Mouse (Mus musculus): ENCODE measurements around the gene Gm10184. TPM values are rescaled to one million over a fixed set of nuclear protein-coding genes. Genes with fewer than 3 reads are reported as not detected.
"Not testable (repeated sequence)": the region's sequence is repeated elsewhere in the genome, so short reads cannot be mapped to it uniquely, and the experiment has no call there.

The Gm10184 gene
- 16.1 and 17.9 TPM in 2 replicates for polyA plus RNA-seq (2012; rRNA removed)

- no peak for DNase-seq (ENCODE audit: low read depth in 1 of 2, low spot score in 2 of 2)
- no peak within 1 kb of the TSS for H3K4me3 ChIP-seq (ENCODE audit: extremely low read depth, insufficient read depth, insufficient read length)
- no peaks in the 10 kb centered on the region for H3K36me3 ChIP-seq (ENCODE audit: control insufficient read depth, insufficient read depth, low read length)
- H3K27ac ChIP-seq (ENCODE audit: insufficient read depth, low read length): no peak within 1 kb of the TSS
- no peaks in the 10 kb centered on the region for H3K4me1 ChIP-seq (ENCODE audit: control insufficient read depth, insufficient read depth, insufficient read length)
- WGBS: 89% methylated on average over 6 of the region's 6 CpGs
- H3K27me3 ChIP-seq (ENCODE audit: control insufficient read depth, insufficient read depth, low read length): no peaks in the 10 kb centered on the region
- TF ChIP-seq POLR2A (IDR thresholded peaks at IDR 0.05; ENCODE audit: low read depth, low read length) (no peak), CTCF (IDR thresholded peaks at IDR 0.05; ENCODE audit: extremely low read depth, insufficient read depth, insufficient read length, insufficient replicate concordance) (no peak)
These were observed at the start of gene Gm10184 for GRCm38 (mm10) chr17:89910349-89910748. Gm10184 (minus strand) TSS chr17:89910449.

- no peak overlapping the region for H3K4me3 ChIP-seq (ENCODE audit: extremely low read depth, insufficient read depth, insufficient read length)
- no peaks in the 10 kb centered on the region for H3K27me3 ChIP-seq (ENCODE audit: control insufficient read depth, insufficient read depth, low read length)
- WGBS: 80% methylated on average over 2 of the region's 2 CpGs
- DNase-seq (ENCODE audit: low read depth in 1 of 2, low spot score in 2 of 2): no peak
- TF ChIP-seq POLR2A (IDR thresholded peaks at IDR 0.05; ENCODE audit: low read depth, low read length) (no peak), CTCF (IDR thresholded peaks at IDR 0.05; ENCODE audit: extremely low read depth, insufficient read depth, insufficient read length, insufficient replicate concordance) (no peak)
- no peak overlapping the region for H3K27ac ChIP-seq (ENCODE audit: insufficient read depth, low read length)
- no peaks in the 10 kb centered on the region for H3K4me1 ChIP-seq (ENCODE audit: control insufficient read depth, insufficient read depth, insufficient read length)
- H3K36me3 ChIP-seq (ENCODE audit: control insufficient read depth, insufficient read depth, low read length): no peaks in the 10 kb centered on the region
These were observed 23.7 kb upstream of the Gm10184 start for GRCm38 (mm10) chr17:89933950-89934349.

- Histone ChIP-seq H3K36me3 (ENCODE audit: control insufficient read depth, insufficient read depth, low read length) (no peaks in the 10 kb centered on the region), H3K4me3 (ENCODE audit: extremely low read depth, insufficient read depth, insufficient read length) (no peak overlapping the region), H3K27ac (ENCODE audit: insufficient read depth, low read length) (no peak overlapping the region), H3K4me1 (ENCODE audit: control insufficient read depth, insufficient read depth, insufficient read length) (no peaks in the 10 kb centered on the region), H3K27me3 (ENCODE audit: control insufficient read depth, insufficient read depth, low read length) (no peaks in the 10 kb centered on the region)
- DNase-seq (ENCODE audit: low read depth in 1 of 2, low spot score in 2 of 2): no peak
- no peak for TF ChIP-seq CTCF (IDR thresholded peaks at IDR 0.05; ENCODE audit: extremely low read depth, insufficient read depth, insufficient read length, insufficient replicate concordance)
- no peak for TF ChIP-seq POLR2A (IDR thresholded peaks at IDR 0.05; ENCODE audit: low read depth, low read length)
These were observed 2.6 kb downstream of the Gm10184 start for GRCm38 (mm10) chr17:89907686-89908085.

GRCm38 (mm10) chr17:89904701-89905100, 5.5 kb downstream of the Gm10184 start:
- H3K4me1 ChIP-seq (ENCODE audit: control insufficient read depth, insufficient read depth, insufficient read length); H3K36me3 ChIP-seq (ENCODE audit: control insufficient read depth, insufficient read depth, low read length); DNase-seq (ENCODE audit: low read depth in 1 of 2, low spot score in 2 of 2); H3K4me3 ChIP-seq (ENCODE audit: extremely low read depth, insufficient read depth, insufficient read length); H3K27ac ChIP-seq (ENCODE audit: insufficient read depth, low read length); H3K27me3 ChIP-seq (ENCODE audit: control insufficient read depth, insufficient read depth, low read length): not testable (repeated sequence)
- WGBS: 96% methylated on average over 5 of the region's 5 CpGs

- WGBS: 92% methylated on average over 1 of the region's 1 CpGs
- Histone ChIP-seq H3K4me3 (ENCODE audit: extremely low read depth, insufficient read depth, insufficient read length) (no peak overlapping the region), H3K4me1 (ENCODE audit: control insufficient read depth, insufficient read depth, insufficient read length) (no peaks in the 10 kb centered on the region), H3K27me3 (ENCODE audit: control insufficient read depth, insufficient read depth, low read length) (no peaks in the 10 kb centered on the region), H3K27ac (ENCODE audit: insufficient read depth, low read length) (no peak overlapping the region), H3K36me3 (ENCODE audit: control insufficient read depth, insufficient read depth, low read length) (no peaks in the 10 kb centered on the region)
- TF ChIP-seq POLR2A (IDR thresholded peaks at IDR 0.05; ENCODE audit: low read depth, low read length) (no peak), CTCF (IDR thresholded peaks at IDR 0.05; ENCODE audit: extremely low read depth, insufficient read depth, insufficient read length, insufficient replicate concordance) (no peak)
- DNase-seq (ENCODE audit: low read depth in 1 of 2, low spot score in 2 of 2): no peak
These were observed 7.5 kb downstream of the Gm10184 start for GRCm38 (mm10) chr17:89902767-89903166.

- Histone ChIP-seq H3K4me3 (ENCODE audit: extremely low read depth, insufficient read depth, insufficient read length) (no peak overlapping the region), H3K27me3 (ENCODE audit: control insufficient read depth, insufficient read depth, low read length) (no peaks in the 10 kb centered on the region), H3K36me3 (ENCODE audit: control insufficient read depth, insufficient read depth, low read length) (no peaks in the 10 kb centered on the region), H3K4me1 (ENCODE audit: control insufficient read depth, insufficient read depth, insufficient read length) (no peaks in the 10 kb centered on the region), H3K27ac (ENCODE audit: insufficient read depth, low read length) (no peak overlapping the region)
- WGBS: 72% methylated on average over 7 of the region's 7 CpGs
- DNase-seq (ENCODE audit: low read depth in 1 of 2, low spot score in 2 of 2): no peak
- TF ChIP-seq POLR2A (IDR thresholded peaks at IDR 0.05; ENCODE audit: low read depth, low read length) (no peak), CTCF (IDR thresholded peaks at IDR 0.05; ENCODE audit: extremely low read depth, insufficient read depth, insufficient read length, insufficient replicate concordance) (no peak)
These were observed 9.6 kb downstream of the Gm10184 start for GRCm38 (mm10) chr17:89900610-89901009.

- Histone ChIP-seq H3K36me3 (ENCODE audit: control insufficient read depth, insufficient read depth, low read length) (no peaks in the 10 kb centered on the region), H3K27me3 (ENCODE audit: control insufficient read depth, insufficient read depth, low read length) (no peaks in the 10 kb centered on the region), H3K4me1 (ENCODE audit: control insufficient read depth, insufficient read depth, insufficient read length) (no peaks in the 10 kb centered on the region), H3K27ac (ENCODE audit: insufficient read depth, low read length) (no peak overlapping the region), H3K4me3 (ENCODE audit: extremely low read depth, insufficient read depth, insufficient read length) (no peak overlapping the region)
- 78% methylated on average over 3 of the region's 3 CpGs for WGBS
- DNase-seq (ENCODE audit: low read depth in 1 of 2, low spot score in 2 of 2): no peak
- no peak for TF ChIP-seq CTCF (IDR thresholded peaks at IDR 0.05; ENCODE audit: extremely low read depth, insufficient read depth, insufficient read length, insufficient replicate concordance)
- no peak for TF ChIP-seq POLR2A (IDR thresholded peaks at IDR 0.05; ENCODE audit: low read depth, low read length)
These were observed 10.4 kb downstream of the Gm10184 start for GRCm38 (mm10) chr17:89899813-89900212.
